Mouse (Mus musculus) small intestine, adult 2 months (tissue): Measurements from ENCODE around the gene Zfp651.

Experiments
- CTCF ChIP-seq: fragments of 200-500 bp; IDR thresholded peaks from 2 replicates; pipeline ENCODE4 v1.5.1; 2012; ENCODE audit warnings: low read depth, mild to moderate bottlenecking, control low read depth, inconsistent platforms, low read length, moderate library complexity, mixed read lengths; ENCODE audit not compliant: insufficient replicate concordance, insufficient read length; ENCODE audit errors: extremely low read depth
- POLR2A ChIP-seq: fragments of 200-500 bp; IDR thresholded peaks from 2 replicates; pipeline ENCODE4 v1.6.1; 2012; ENCODE audit warnings: low read depth, mild to moderate bottlenecking, control low read depth, inconsistent platforms, low read length, moderate library complexity

DNA sequence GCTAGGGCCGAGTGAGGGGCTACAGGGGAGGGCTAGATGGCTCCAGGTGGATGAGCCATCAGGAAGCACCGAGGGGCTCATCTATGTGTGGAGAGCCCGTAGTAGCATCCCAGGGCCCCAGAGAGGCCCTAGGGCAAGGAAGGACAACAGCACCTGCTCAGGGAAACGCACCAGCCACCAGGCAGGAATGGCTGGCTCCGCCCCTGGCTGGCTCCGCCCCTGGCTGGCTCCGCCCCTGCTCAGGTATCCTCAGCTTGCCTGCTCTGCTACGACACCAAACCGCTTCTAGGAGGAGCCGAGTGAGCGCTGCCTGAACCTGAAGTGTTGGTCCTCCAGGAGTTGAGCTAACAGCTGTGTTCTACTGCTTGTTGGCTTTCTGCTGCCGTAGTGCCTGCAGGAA lies 38.6 kb downstream of the Zfp651 start:
- TF ChIP-seq CTCF, result no peak
- TF ChIP-seq POLR2A, result peak; percentile 34; the same call in 1 of the 2 replicates
